In genomic region chr7:108966742-108967362, GRCm38 (mm10) we compare ENCODE assay signal across 8 mouse cellular contexts. TPM values are rescaled to one million over a fixed set of nuclear protein-coding genes. Genes with fewer than 3 reads are reported as not detected.
DNase-seq lines count a peak whose midpoint lies in the region; ATAC-seq and TF ChIP-seq lines count a peak whose summit lies in the region.

No protein-coding gene starts in this region.

- H3K4me2 ChIP-seq in lung, embryonic 14.5 days: no peak overlapping the region
- H3K4me2 ChIP-seq in neural tube, embryonic 15.5 days: peak overlapping the region; percentile 25; the same call in 1 of the 2 replicates

- H3K4me3 ChIP-seq in lung, embryonic 14.5 days (ENCODE audit: low read depth, low read length): no peak overlapping the region
- no peak overlapping the region for H3K4me3 ChIP-seq in neural tube, embryonic 15.5 days (replicated peaks)

- H3K9me3 ChIP-seq in lung, embryonic 14.5 days (ENCODE audit: low read depth, low read length): no peaks in the 10 kb centered on the region
- no peaks in the 10 kb centered on the region for H3K9me3 ChIP-seq in neural tube, embryonic 15.5 days (replicated peaks)

- DNase-seq in adrenal gland, adult (ENCODE audit: inconsistent age in 2 of 2, low spot score in 1 of 2): peak; percentile 68 to 89
- DNase-seq in adrenal gland, adult 8-10 months: no peak
- peak; percentile 88 for DNase-seq in brain, adult 2 months (ENCODE audit: low read depth, low spot score)
- DNase-seq in heart, postnatal 14 days: peak; percentile 42 to 67
- DNase-seq in kidney, postnatal 25 days: peak; percentile 42 to 47
- peak; percentile 80 for DNase-seq in lung, embryonic 14.5 days

- ATAC-seq in erythroid progenitor cell, adult 5-6 weeks (replicated peaks; ENCODE audit: low FRiP score, poor library complexity, severe bottlenecking): 0 out of 2 replicates have a peak, but pooled peaks have one; percentile 48
- ATAC-seq in lung, embryonic 14.5 days (ENCODE audit: insufficient read depth): peak; percentile 81
- peak; percentile 77 for ATAC-seq in neural tube, embryonic 15.5 days (ENCODE audit: low FRiP score)

- TF ChIP-seq CTCF in lung, embryonic 14.5 days (IDR thresholded peaks at IDR 0.05; ENCODE audit: low read depth): peak; percentile 87

- intact Hi-C loops in heart, postnatal 14 days (cut with DNase I): loop anchor here (1.0 kb wide), 2 partner anchors 54 to 61 kb away; no protein-coding TSS in a partner anchor

- H3K4me1 ChIP-seq in lung, embryonic 14.5 days (ENCODE audit: insufficient read depth): no peaks in the 10 kb centered on the region
- peaks cover 11% of the 10 kb centered on the region for H3K4me1 ChIP-seq in neural tube, embryonic 15.5 days

- H3K27me3 ChIP-seq in lung, embryonic 14.5 days (ENCODE audit: insufficient read depth, low read length): no peaks in the 10 kb centered on the region
- H3K27me3 ChIP-seq in neural tube, embryonic 15.5 days (replicated peaks): no peaks in the 10 kb centered on the region

- H3K27ac ChIP-seq in lung, embryonic 14.5 days (ENCODE audit: low read depth): no peak overlapping the region
- H3K27ac ChIP-seq in neural tube, embryonic 15.5 days (replicated peaks): no peak overlapping the region

- no peak overlapping the region for H3K9ac ChIP-seq in lung, embryonic 14.5 days
- H3K9ac ChIP-seq in neural tube, embryonic 15.5 days (replicated peaks): no peak overlapping the region

- H3K36me3 ChIP-seq in lung, embryonic 14.5 days (ENCODE audit: insufficient read depth): no peaks in the 10 kb centered on the region
- no peaks in the 10 kb centered on the region for H3K36me3 ChIP-seq in neural tube, embryonic 15.5 days

- WGBS in lung, embryonic 14.5 days: 23% methylated on average over 7 of the region's 7 CpGs
- WGBS in neural tube, embryonic 15.5 days: 24% methylated on average over 7 of the region's 7 CpGs

RNA-seq across cellular contexts. Expression of gene Tub, which starts 16.7 kb away (rescaled TPM):
- 10 to 100 TPM; 36.0 to 70.2 (median 52.9) TPM for total RNA-seq in adrenal gland, adult 8-10 months (2022)
- not detected in 2 replicates for total RNA-seq in erythroid progenitor cell, adult 5-6 weeks (2015; ENCODE audit: low replicate concordance)
- 0.64 TPM in 1 of 2 replicates, not detected in the other for total RNA-seq in erythroid progenitor cell, adult 5-6 weeks (2017; ENCODE audit: low replicate concordance)
- under 1 TPM; 0.46 to 0.48 TPM for total RNA-seq in heart, postnatal 14 days (2021)
- polyA plus RNA-seq in lung, embryonic 14.5 days (2014; fragmentation: Nextera tagmentation; extraction: Ambion mirVana): 2.0 and 2.2 TPM in 2 replicates
- polyA plus RNA-seq in neural tube, embryonic 15.5 days (2015; fragmentation: Nextera tagmentation; extraction: Ambion mirVana): 29.8 and 37.6 TPM in 2 replicates

RNA-seq across cellular contexts. Expression of gene Eif3f, which starts 32.6 kb away (rescaled TPM):
- total RNA-seq in adrenal gland, adult 8-10 months (2022): 100 to 1,000 TPM; 133 to 158 (median 151) TPM
- total RNA-seq in erythroid progenitor cell, adult 5-6 weeks (2015; ENCODE audit: low replicate concordance): 51.1 and 68.1 TPM in 2 replicates
- total RNA-seq in erythroid progenitor cell, adult 5-6 weeks (2017; ENCODE audit: low replicate concordance): 25.4 and 26.3 TPM in 2 replicates
- 10 to 100 TPM; 90.2 to 92.6 TPM for total RNA-seq in heart, postnatal 14 days (2021)
- 108 and 119 TPM in 2 replicates for polyA plus RNA-seq in lung, embryonic 14.5 days (2014; fragmentation: Nextera tagmentation; extraction: Ambion mirVana)
- polyA plus RNA-seq in neural tube, embryonic 15.5 days (2015; fragmentation: Nextera tagmentation; extraction: Ambion mirVana): 70.0 and 75.9 TPM in 2 replicates

RNA-seq across cellular contexts. Expression of gene Nlrp10, which starts 36.9 kb away (rescaled TPM):
- under 1 TPM; 0.09 to 0.38 (median 0.24) TPM for total RNA-seq in adrenal gland, adult 8-10 months (2022)
- 0.36 TPM in 1 of 2 replicates, not detected in the other for total RNA-seq in erythroid progenitor cell, adult 5-6 weeks (2015; ENCODE audit: low replicate concordance)
- not detected in 2 replicates for total RNA-seq in erythroid progenitor cell, adult 5-6 weeks (2017; ENCODE audit: low replicate concordance)
- total RNA-seq in heart, postnatal 14 days (2021): 10 to 100 TPM; 16.4 to 17.9 TPM
- 0.22 and 0.65 TPM in 2 replicates for polyA plus RNA-seq in lung, embryonic 14.5 days (2014; fragmentation: Nextera tagmentation; extraction: Ambion mirVana)
- polyA plus RNA-seq in neural tube, embryonic 15.5 days (2015; fragmentation: Nextera tagmentation; extraction: Ambion mirVana): 0.04 TPM in 1 of 2 replicates, not detected in the other

Comparison
In these comparisons a context has a peak if more than half of its experiments do, and no peak if none do; other contexts are left out.
1. RNA of gene Tub, which starts 16.7 kb away (total RNA-seq): 36.0 to 70.2 TPM in adrenal gland, adult 8-10 months; 0.46 to 0.48 TPM in heart, postnatal 14 days and 0.64 TPM in erythroid progenitor cell, adult 5-6 weeks; every median in the first group is over 10 times any median in the second.
2. RNA of gene Nlrp10, which starts 36.9 kb away (total RNA-seq): 16.4 to 17.9 TPM in heart, postnatal 14 days; 0.09 to 0.38 TPM in adrenal gland, adult 8-10 months and 0.36 TPM in erythroid progenitor cell, adult 5-6 weeks; every median in the first group is over 10 times any median in the second.
3. Peak in every context shown above with its lines, with median percentiles within 50 percentile points of each other: ATAC-seq.